Mouse (Mus musculus) megakaryocyte-erythroid progenitor cell, adult 5-6 weeks (primary cell): ENCODE measurements around the gene Fam241b. TPM values are rescaled to one million over a fixed set of nuclear protein-coding genes. Genes with fewer than 3 reads are reported as not detected.

ENCODE experiments used
- ATAC-seq: replicated peaks from 2 replicates; pipeline ENCODE4 v1.8.0; 2016; ENCODE audit warnings: mild to moderate bottlenecking, inconsistent platforms; ENCODE audit not compliant: severe bottlenecking, poor library complexity, low FRiP score, low TSS enrichment
- total RNA-seq, 2 experiments: library from RNA; stranded (forward) in 1 of 2; stranded (reverse) in 1 of 2; fragments of 200-1000, 215-1000 nt in 1 of 2; fragments of >200 nt in 1 of 2; fragmentation: Nextera tagmentation in 1 of 2; gene quantifications; 2 replicates each; pipeline ENCODE4 v1.2.3; 2014 to 2017

Fam241b gene
- total RNA-seq (2014; fragmentation: Nextera tagmentation) (0.28 TPM in 1 of 2 replicates, not detected in the other), total RNA-seq (2017) (0.14 TPM in 1 of 2 replicates, not detected in the other)

GRCm38 (mm10) chr10:62143820-62144219, at the start of gene Fam241b:
Gene Fam241b (minus strand): TSS chr10:62143920.
- ATAC-seq = no peak

- ATAC-seq = peak; percentile 63
Observed at GRCm38 (mm10) chr10:62192701-62193157, 49.0 kb upstream of the Fam241b start.

- ATAC-seq = no peak
Observed at GRCm38 (mm10) chr10:62190821-62191220, 47.1 kb upstream of the Fam241b start.

- no peak; the same call in 1 of the 2 replicates for ATAC-seq
Observed at GRCm38 (mm10) chr10:62189910-62190309, 46.2 kb upstream of the Fam241b start.

GRCm38 (mm10) chr10:62189303-62189702, 45.6 kb upstream of the Fam241b start:
- no peak for ATAC-seq

GRCm38 (mm10) chr10:62186882-62187281, 43.2 kb upstream of the Fam241b start:
- ATAC-seq = peak; percentile 42

GRCm38 (mm10) chr10:62183053-62183452, 39.3 kb upstream of the Fam241b start:
- peak; percentile 77 for ATAC-seq

GRCm38 (mm10) chr10:62182471-62183014, 38.8 kb upstream of the Fam241b start:
- no peak for ATAC-seq

- peak; percentile 45; the same call in 1 of the 2 replicates for ATAC-seq
Observed at GRCm38 (mm10) chr10:62181701-62182100, 38.0 kb upstream of the Fam241b start.

- ATAC-seq = no peak
Observed at GRCm38 (mm10) chr10:62179944-62180343, 36.2 kb upstream of the Fam241b start.

GRCm38 (mm10) chr10:62174533-62175313, 31.0 kb upstream of the Fam241b start:
- no peak for ATAC-seq

GRCm38 (mm10) chr10:62173941-62174448, 30.3 kb upstream of the Fam241b start:
- no peak for ATAC-seq

GRCm38 (mm10) chr10:62172841-62173553, 29.3 kb upstream of the Fam241b start:
- no peak for ATAC-seq

GRCm38 (mm10) chr10:62162410-62162809, 18.7 kb upstream of the Fam241b start:
- ATAC-seq = no peak

- no peak for ATAC-seq
Observed at GRCm38 (mm10) chr10:62149929-62150328, 6.2 kb upstream of the Fam241b start.

GRCm38 (mm10) chr10:62147466-62148248, 3.9 kb upstream of the Fam241b start:
- no peak for ATAC-seq

- ATAC-seq = no peak
Observed at GRCm38 (mm10) chr10:62145957-62146356, 2.2 kb upstream of the Fam241b start.

GRCm38 (mm10) chr10:62138040-62138439, 5.7 kb downstream of the Fam241b start:
- ATAC-seq = no peak

GRCm38 (mm10) chr10:62137150-62137549, 6.6 kb downstream of the Fam241b start:
- no peak for ATAC-seq
